Mouse (Mus musculus) G1E-ER4 (cell line): ENCODE data around the gene Lama4. TPM values are rescaled to one million over a fixed set of nuclear protein-coding genes. Genes with fewer than 3 reads are reported as not detected.

Experiments used
- GATA1 ChIP-seq: IDR thresholded peaks from one replicate; pipeline ENCODE4 v1.8.0; 2012; ENCODE audit warnings: low read length, inconsistent platforms
- polyA plus RNA-seq: library from polyadenylated mRNA; stranded (reverse); fragments of >175 nt; gene quantifications from 2 replicates; pipeline ENCODE4 v1.2.3, GENCODE M21; 2012

Lama4 gene
- polyA plus RNA-seq, 1 experiment: not detected

GRCm38 (mm10) chr10:39066962-39067361 lies 101.6 kb downstream of the Lama4 start:
- no peak for TF ChIP-seq GATA1

- no peak for TF ChIP-seq GATA1
These were observed 106.7 kb downstream of the Lama4 start for GRCm38 (mm10) chr10:39072048-39072447.

GRCm38 (mm10) chr10:39096981-39097380 lies 131.7 kb downstream of the Lama4 start:
- TF ChIP-seq GATA1: no peak

GRCm38 (mm10) chr10:39098746-39099145 lies 133.4 kb downstream of the Lama4 start:
- TF ChIP-seq GATA1: no peak

GRCm38 (mm10) chr10:39104803-39105449 lies 139.6 kb downstream of the Lama4 start:
- no peak for TF ChIP-seq GATA1

GRCm38 (mm10) chr10:39106413-39106812 lies 141.1 kb downstream of the Lama4 start:
- no peak for TF ChIP-seq GATA1

DNA sequence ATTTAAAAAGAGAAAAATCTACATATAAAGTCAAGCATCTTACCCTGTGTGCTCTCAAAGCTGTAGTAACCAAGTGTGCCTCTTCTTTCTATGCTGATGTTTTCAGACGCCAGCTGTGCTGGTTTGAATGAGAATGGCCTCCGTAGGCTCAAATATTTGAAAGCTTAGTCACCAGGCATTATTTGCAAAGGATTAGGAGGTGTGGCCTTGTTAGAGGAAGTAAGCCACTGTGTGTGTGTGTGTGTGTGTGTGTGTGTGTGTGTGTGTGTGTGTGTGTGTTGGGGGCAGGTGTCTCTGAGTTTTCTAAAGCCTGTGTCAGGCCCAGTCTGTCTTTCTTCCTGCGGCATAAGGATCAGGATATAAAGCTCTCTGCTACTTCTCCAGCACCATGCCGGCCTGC lies 141.6 kb downstream of the Lama4 start:
- no peak for TF ChIP-seq GATA1

GRCm38 (mm10) chr10:39108837-39109488 lies 143.6 kb downstream of the Lama4 start:
- no peak for TF ChIP-seq GATA1

DNA sequence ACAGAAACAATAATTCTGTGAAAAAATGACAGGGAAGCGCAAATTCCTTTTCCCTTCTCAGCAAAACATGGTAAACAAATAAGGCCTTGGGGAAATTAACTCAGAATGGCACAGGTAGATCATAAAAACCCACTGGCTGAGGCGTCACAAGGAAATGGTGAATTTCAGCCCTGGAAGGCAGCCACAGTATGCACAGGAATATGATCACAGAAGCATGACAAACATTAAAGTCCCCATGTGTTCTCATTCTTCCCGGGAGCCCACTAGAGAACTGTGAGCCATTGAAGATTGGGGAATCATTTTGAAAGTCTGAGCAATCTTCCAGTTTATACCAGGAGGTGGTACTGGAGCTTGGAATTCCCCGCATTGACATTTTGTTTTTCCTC lies 144.2 kb downstream of the Lama4 start:
- TF ChIP-seq GATA1: no peak

DNA sequence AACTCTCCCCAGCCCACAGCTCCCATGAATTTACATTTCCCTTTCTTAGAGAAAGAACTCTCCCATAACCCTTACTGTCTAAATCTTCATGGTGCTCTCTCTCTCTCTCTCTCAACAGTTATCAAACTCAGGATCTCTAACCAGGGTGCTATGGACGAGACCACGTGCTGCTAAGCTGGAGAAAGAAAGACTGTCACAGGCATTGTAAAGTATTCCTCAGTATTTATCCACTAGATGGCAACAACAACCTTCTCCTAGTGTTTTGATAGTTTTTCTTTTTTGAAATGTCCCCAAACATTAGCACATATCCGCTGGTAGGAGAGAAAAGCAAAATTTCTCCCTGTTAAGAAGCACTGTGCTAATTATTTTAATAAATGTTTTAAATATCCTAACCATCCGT lies 156.1 kb downstream of the Lama4 start:
- no peak for TF ChIP-seq GATA1

DNA sequence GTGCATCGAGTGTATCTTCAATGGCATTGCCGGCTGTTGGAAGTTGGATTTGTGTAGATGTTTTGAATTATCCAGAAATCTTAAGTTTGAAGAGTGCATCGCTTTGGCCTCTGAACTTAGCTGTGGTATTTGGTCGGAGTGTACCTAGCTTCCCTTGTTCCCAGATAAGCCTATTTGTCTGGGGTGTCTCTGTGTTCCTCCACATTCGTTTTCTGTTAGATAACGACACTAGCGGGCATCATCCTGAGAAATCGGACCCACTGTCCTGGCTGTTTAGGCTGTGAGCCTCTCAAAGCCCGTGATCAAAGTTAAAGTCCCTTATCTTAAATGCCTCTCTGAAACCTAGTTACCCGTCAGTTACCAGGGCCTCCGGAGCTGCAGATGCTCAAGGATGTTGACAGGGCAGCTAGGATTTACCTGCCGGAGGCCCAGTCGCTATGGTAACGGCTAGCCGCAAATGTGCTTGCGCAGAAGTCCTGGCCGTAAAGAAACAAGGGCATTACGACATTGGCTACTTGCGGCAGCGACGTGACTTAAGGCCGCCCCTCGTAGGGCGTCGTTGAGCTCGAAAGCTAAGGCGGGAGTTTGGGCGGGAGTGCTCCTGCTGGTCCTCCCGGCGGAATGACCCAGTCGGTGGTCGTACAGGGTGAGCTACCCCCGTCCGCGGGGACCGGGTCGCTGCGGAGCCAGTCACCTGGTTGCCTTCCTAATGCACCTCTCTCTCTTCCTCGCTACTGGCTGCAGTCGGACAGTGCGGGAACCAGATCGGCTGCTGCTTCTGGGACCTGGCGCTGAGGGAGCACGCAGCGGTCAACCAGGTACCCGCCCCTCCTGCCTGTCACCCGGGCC lies 168.4 kb downstream of the Lama4 start, which contains the start of the genes Fam229b and Tube1:
Fam229b (minus strand) TSS at position 453 of the 849 bp plus-strand sequence.
Tube1 (plus strand) TSS at position 515 of the 849 bp plus-strand sequence.
- no peak for TF ChIP-seq GATA1

- TF ChIP-seq GATA1: no peak
These were observed 172.5 kb downstream of the Lama4 start for GRCm38 (mm10) chr10:39137766-39138165.

DNA sequence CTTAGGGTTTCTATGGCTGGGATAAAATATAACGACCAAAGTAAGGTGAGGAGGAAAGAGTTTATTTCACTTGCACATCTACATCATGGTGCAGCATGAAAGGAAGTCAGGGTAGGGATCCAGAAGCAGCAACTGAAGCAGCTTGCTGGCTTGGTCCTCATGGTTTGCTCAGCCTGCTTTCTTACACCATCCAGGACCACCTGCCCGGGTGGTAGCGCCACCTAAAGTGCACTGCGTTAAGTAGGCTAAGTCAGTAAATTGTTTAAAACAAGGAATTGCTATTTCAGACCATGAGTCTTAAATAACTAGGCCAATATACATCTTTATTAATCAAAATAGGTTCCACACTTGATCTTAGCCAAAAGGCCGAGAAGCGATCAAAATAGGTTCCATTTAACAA lies 173.4 kb downstream of the Lama4 start:
- TF ChIP-seq GATA1: no peak

DNA sequence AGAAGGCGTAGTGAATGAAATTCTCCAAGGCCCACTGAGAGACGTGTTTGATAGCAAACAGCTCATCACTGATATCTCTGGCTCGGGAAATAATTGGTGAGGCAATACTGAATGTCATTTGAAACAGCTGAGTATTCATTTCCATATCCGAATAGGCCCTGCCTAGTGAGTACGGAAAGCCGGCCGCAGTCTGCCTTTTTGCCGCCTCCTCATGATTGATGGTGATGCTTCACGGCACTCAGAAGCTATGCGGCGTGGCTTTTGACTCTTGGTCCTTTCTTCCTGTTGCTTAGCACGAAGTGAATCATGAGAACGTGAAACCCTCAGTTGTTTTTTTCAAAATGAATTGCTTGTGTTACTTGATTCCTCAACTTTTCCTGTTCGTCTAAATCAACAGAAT lies 175.5 kb downstream of the Lama4 start:
- no peak for TF ChIP-seq GATA1

DNA sequence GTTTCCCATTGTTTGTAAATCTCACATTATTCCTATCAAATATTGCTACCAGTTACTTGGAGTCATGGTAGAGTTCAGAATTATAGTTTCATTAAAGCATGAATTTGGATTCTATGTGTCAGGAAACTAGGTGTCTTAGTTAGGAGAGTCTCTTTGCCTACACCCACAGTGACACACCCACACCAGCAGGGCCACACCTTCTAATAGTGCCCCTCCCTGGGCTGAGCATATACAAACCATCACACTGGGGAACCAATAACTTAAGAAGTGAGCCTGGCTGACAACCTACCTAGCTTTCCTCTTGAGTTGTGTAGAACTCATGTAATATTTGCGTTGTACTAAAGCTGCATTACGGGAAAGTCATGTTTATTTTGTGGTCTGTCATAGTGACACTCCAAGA lies 176.1 kb downstream of the Lama4 start:
- no peak for TF ChIP-seq GATA1

DNA sequence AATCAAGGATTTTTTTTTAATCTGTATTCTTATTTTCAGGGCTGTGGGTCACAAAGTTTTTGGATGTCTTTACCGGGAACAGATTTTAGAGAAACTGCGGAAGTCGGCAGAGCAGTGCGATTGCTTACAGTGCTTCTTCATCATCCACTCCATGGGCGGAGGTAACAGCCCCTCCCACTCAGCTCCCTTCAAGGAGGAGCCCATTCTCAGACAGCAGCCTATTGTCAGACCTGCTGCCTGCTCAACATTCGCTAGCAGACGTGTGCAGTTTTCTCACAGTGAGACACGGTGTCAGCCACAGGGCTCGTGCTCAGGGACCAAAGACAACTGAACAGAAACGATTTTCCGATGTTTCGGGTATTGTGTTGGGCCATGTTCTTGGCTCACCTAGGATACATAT lies 176.9 kb downstream of the Lama4 start:
- TF ChIP-seq GATA1: no peak
